Mouse (Mus musculus) gastrocnemius, postnatal 25 days (tissue): Measurements from ENCODE around the gene Tmem63c. TPM values are rescaled to one million over a fixed set of nuclear protein-coding genes. Genes with fewer than 3 reads are reported as not detected.

Experiments used
- DNase-seq: peaks from one replicate; pipeline ENCODE4 v3.0.0; 2022
- microRNA-seq, 2 experiments: library from miRNA; unstranded; fragments of <30 nt; microRNA quantifications; one replicate each; pipeline ENCODE4 v1.2.0; 2021; ENCODE audit warnings: borderline replicate concordance in 2 of 2
- total RNA-seq, 2 experiments: library from RNA; stranded (reverse); gene quantifications; 1 replicate in 1 of 2; 2 replicates in 1 of 2; pipeline ENCODE4 v1.2.3; 2021

The Tmem63c gene
- total RNA-seq, 2 experiments from 2014 or later, result not detected

DNA sequence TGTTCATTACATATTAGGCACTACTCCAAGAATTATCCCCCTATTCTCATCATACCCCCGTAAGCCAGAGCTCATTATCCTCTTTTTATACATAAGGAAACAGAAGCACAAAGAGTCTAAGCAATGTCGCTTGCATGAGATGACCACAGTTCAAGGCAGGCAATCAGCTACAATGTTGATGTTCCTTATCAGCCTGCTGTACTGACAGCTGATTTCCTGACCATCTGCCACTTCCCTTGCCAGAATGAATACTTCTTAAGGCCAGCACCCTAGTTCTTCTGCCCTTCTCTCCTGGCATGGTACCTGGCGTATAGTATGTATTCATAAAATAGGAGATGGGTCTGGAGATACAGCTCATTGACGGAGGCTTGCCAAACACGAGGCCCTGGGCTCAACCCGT lies 111.1 kb downstream of the Tmem63c start:
- DNase-seq, result no peak

- no peak for DNase-seq
These were observed 111.6 kb downstream of the Tmem63c start for GRCm38 (mm10) chr12:87132784-87133183.

DNA sequence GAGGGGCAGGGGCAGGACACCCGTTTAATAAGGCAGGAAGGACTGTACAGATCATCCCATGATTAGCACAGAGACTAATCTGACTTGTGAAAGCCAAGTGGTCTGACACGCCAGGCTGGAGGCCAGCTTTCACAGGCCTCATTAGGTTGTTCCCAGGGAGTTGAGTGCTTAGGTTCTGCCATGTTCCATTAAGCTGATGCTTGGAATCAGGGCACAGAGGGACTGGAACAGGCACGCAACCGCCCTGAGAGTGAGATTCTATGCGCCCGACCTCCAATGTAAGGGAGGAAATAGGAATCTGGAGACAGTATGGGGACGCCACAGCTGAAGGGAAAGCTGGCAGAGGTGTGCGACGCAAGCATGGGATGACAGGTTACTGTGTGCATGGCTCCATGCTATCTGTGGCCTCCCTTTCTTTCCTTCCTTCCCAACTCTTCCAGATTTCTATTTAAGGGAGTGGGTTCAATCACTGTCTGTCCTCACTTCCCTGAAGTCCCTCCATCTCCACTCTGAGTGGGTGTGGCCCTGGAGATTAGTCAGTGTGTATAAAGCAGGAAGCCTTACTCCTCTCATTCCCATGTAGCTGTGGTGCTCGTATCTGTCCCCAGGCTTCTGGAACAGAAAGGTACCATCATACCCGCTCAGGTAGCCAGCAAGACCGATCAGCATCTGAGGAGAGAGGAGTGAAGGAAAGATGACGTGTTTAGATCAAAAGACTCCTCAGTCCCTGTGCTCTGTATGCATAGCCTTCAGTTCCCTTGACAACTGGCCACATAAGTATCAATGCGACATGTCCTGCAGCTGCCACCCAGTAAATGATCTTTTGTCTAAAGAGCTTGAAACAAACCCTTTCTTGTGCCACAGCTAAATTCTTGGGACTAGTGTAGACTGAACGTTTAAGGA lies 116.5 kb downstream of the Tmem63c start:
- DNase-seq, result no peak

DNA sequence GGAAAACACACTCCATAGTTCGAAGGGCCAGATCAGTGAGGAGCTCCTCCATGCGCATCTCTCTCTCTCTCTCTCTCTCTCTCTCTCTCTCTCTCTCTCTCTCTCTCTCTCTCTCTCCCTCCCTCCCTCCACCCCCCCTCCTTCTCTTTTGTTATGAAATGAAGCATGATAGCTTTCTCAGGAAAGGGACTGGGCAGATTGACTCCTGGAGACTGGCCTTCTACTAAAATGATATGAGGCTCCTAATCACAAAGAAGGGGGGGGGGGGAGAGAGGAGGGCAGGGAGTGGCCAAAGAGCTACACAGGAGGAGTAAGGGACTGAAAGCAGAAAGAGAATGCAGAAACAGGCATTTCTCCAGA lies 117.2 kb downstream of the Tmem63c start:
- DNase-seq, result no peak

DNA sequence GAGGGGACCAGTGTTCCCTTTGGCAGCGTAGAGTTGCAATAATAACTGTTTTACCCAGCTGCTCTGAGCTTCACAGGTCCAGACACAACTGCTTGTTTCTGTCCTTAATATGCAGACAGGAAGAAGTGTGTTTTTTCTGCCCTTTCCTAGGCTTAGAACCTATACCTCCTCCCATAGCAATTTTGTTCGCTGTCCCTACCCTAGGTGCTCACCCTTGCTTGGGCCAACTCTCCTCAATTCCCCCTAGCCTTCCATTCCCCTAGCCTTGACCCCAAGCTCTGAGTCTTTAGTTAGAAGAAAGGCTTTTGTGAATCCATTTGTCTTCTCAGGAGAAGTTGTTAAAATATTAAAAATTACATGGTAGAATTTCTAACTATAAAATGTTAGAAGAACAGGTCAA lies 117.6 kb downstream of the Tmem63c start:
- no peak for DNase-seq

Small RNA genes within 50 kb of the gene (microRNA-seq; reads per million reads assigned to microRNA genes)
- gene Gm25847, result 0 reads per million in 2 experiments

Other genes starting within 250 kb of the Tmem63c start
- 10 to 100 TPM; 22.0 to 24.0 TPM for gene Irf2bpl, start 136.5 kb upstream of the Tmem63c start, total RNA-seq
- gene Cipc, start 74.3 kb upstream of the Tmem63c start, total RNA-seq, result 10 to 100 TPM; 22.7 to 32.3 TPM
- gene Zdhhc22, start 30.9 kb upstream of the Tmem63c start, total RNA-seq, result not detected
- under 1 TPM; 0.23 to 0.29 TPM for gene Ngb, start 81.2 kb downstream of the Tmem63c start, total RNA-seq
- 10 to 100 TPM; 31.4 to 40.5 TPM for gene Gstz1, start 125.8 kb downstream of the Tmem63c start, total RNA-seq
- 1 to 10 TPM; 4.7 to 5.0 TPM for gene Pomt2, start 126.6 kb downstream of the Tmem63c start, total RNA-seq
- gene Samd15, start 178.4 kb downstream of the Tmem63c start, total RNA-seq, result not detected
- gene Tmed8, start 179.1 kb downstream of the Tmem63c start, total RNA-seq, result 1 to 10 TPM; 1.6 to 1.8 TPM
- gene Noxred1, start 217.4 kb downstream of the Tmem63c start, total RNA-seq, result under 1 TPM; 0.23 to 0.32 TPM
- gene Vipas39, start 244.9 kb downstream of the Tmem63c start, total RNA-seq, result 10 to 100 TPM in 1 of 2 experiments, 1 to 10 TPM in 1; 8.0 to 10.2 TPM
- 100 to 1,000 TPM; 126 to 141 TPM for gene Ahsa1, start 245.1 kb downstream of the Tmem63c start, total RNA-seq